Mouse (Mus musculus) C2C12 (cell line): Measurements from ENCODE around the gene Gm10198.

ENCODE experiments used
- CEBPB ChIP-seq: IDR thresholded peaks from one replicate; pipeline ENCODE4 v1.6.1; 2011; ENCODE audit warnings: low read depth, mild to moderate bottlenecking, control low read depth, moderate library complexity
- CTCF ChIP-seq: IDR thresholded peaks from one replicate; pipeline ENCODE4 v1.5.1; 2011; ENCODE audit not compliant: control insufficient read depth, insufficient read depth, insufficient read length
- MAX ChIP-seq: IDR thresholded peaks from one replicate; pipeline ENCODE4 v1.6.1; 2011; ENCODE audit warnings: mild to moderate bottlenecking, control low read depth
- MYOD1 ChIP-seq: IDR thresholded peaks from one replicate; pipeline ENCODE4 v1.6.1; 2011; ENCODE audit warnings: low read depth; ENCODE audit not compliant: control insufficient read depth, insufficient read length

DNA sequence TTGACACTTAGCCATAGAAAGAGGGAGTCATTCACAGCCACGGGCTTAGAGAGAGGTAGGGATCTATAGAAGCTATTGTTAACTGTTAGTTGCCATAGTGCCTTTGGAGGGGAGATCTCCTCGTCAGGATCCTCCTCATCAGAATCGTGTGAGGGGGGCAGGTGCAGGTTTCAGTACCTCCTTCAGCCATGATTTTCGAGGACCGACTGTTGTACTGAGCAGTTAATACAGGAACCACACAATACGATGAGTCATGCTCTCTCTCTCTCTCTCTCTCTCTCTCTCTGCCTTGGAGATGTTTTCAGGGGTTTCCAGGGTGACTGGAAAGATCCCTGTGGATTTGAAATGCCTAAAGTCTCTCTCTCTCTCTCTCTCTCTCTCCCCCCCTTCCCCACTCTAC is 31.5 kb downstream of the Gm10198 start:
- TF ChIP-seq CTCF (no peak), MAX (no peak), MYOD1 (no peak), CEBPB (no peak)
